Mouse (Mus musculus): Measurements from ENCODE around the gene Ogn.
"Not testable (repeated sequence)": the region's sequence is repeated elsewhere in the genome, so short reads cannot be mapped to it uniquely, and the experiment has no call there.

Ogn gene

DNA sequence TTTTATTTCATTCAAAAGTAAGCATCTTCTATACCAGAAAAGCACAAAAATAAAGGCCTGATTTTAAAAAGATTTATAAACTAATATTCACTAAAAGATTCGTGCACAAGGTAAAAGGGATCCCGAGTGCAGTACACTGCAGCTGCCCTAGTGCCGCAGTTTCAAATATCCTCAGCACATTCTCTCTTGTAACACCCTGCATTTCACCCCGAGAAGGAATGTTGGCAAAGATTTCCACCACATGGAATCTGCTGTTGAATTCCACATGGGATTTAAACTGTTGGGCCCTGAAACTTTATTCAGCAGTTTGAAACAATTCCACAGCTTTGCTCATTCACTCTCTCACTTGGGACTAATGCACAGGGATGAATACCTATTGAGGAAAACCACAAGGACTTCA is at the start of gene Ogn:
Gene Ogn, plus strand, starts transcription at position 333 of the 400 bp plus-strand sequence.
- no peak for DNase-seq

DNA sequence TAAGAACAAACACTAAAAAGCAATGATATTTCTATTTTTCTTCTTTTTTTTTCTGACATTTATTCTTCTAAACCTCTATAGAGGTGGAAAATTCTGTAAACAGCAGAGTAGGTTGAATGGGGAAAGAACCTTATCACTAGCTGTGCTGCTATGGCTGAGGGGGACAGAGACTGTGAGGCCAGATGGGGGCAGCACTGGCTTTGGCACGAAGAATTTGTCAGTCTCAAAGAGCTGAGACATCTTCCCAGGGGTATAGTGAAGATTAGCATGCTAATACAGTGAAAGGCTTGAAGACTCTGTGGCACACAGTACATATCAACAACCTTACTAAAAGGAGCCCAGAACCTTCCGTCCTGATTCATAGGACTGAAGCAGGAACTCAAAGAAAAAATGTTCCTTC is 48.7 kb upstream of the Ogn start:
- peak; percentile 5 for DNase-seq

DNA sequence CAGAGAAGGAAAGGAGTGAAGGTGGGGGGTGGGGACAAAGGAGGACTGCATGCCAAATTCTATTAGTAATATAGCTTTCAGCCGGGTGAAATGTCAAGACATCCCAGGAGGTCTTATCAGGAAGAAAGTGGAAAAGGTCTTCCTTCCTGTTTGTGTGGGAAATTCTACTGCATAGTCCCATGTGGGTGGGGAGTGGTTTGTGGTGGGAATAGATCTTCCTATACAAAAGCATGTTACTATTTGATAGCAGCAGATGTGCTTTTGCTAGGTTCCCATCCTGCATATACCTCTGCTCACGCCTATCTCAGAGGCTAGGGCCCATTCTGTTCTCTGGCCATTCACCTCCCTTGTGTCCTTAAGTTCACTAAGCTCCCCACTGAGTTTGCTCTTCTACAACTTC is 47.0 kb upstream of the Ogn start:
- no peak for DNase-seq

DNA sequence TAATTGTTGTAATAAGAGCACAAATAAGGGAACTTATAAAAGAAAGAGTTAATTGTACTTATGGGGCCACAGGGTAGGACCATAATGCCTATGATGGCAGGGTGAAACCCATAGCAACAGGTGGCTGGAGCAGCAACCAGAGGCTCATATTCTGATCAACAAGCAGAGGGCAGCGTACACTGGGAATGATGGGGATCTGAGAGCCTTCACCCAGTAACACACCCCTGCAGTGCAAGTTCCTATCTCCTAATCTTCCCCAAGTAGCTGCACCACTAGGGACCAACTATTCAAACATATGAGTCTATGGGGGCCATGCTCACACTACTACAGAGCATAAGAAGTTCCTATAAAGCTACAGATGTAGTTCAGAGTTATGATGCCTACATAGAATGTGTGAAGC is 43.5 kb upstream of the Ogn start:
- DNase-seq, result no peak

DNA sequence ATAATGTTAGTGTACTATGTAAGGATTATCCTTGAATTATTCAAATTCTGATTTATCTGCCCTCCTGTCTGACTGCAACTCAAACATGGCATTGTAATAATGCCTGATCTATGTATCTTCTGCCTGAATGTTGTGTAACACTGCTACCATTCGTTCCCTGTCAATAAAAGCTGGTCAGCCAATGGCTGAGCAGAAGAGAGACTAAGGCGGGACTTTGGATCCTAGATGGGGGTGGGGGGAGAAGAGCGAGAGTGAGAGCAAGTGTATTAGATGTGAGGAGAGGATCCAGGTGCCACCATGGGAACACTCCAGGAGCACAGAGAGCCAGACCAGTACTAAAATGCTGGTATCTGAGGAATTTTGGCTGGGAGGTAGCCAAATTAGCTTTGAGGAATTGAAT is 37.5 kb upstream of the Ogn start:
- DNase-seq, result no peak

DNA sequence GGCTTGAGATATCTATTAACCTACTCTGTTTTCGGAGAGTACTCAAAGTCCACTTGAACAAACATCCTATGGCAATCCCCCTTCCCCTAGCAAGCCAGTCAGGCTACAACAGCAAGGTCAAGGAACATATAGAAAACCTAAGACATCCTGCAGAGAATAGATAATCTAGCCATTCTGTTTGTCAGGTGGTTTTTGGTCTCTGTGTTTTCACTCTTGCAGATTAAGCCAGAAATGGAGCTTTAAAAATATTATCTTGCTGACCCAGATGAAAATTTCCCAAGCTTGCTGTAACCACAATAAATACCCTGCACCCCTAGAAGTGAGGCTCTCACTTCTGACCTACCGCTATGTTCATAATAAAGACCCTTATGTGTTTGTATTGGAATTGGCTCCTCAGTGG is 36.4 kb upstream of the Ogn start:
- DNase-seq, result no peak

DNA sequence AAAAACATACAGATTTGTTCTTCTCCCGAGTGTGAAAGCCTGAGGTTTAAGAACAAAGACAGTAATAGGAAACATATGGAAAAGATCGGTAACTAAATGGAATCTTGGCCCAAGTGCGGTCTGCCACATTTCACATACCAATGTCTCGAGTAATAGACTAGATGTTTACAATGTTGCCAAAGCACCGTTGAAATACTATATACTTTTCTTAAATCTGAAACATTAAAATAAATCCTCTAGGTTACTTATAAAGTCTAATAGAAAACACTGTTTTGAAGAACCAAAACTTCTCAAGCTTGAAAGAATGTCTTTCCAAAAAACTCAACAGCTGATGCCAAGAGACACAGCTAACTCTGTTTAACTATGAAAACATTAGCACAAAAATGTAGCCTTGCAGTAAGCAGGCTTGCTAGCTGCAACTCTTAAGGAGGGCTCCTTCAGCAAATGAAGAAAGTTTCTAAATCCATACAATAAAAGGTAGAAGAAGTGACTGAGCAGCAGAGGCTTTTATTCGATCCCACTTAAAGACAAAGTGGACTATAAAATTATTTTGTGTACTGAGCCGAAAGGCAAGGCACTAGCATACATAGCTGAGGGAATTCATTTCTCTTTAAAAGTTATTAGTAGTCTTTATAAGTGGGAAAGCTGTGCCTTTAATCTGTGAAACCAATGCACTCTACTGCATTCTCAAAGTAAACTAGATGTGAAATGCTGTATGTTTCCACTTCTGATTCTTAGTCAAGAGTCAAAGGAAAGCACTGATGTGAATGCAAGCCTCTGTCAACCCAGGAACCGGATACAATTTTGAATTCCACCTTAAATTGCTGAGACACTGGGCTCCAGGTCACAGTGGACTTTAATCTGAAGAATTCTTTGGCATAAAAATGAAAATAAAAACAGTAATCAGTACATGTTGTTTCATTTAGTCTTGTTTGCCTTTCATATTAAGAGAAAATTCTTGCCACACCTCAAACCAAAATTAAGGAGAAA is 26.0 kb upstream of the Ogn start, which contains the start of gene Omd:
Gene Omd, plus strand, starts transcription at position 922 of the 990 bp plus-strand sequence.
- no peak for DNase-seq

DNA sequence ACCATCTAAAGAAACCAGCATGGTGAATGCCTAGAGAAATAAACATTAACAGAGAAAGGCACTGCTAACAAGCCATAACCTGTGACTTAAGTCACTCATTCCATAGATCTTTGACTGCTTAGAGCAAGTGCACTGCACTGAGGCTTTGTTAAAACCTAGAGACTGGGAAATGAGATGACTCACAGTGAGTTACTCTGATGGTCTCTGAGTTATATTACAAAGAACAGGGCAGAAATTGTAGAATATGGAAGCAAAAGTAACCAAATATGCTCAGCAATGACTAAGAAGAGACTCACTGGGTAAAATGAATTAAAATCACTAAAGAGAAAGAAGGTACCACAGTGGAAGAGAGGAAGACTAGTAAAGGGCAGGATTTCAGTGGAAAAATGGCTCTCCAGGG is 24.0 kb upstream of the Ogn start:
- DNase-seq, result no peak

DNA sequence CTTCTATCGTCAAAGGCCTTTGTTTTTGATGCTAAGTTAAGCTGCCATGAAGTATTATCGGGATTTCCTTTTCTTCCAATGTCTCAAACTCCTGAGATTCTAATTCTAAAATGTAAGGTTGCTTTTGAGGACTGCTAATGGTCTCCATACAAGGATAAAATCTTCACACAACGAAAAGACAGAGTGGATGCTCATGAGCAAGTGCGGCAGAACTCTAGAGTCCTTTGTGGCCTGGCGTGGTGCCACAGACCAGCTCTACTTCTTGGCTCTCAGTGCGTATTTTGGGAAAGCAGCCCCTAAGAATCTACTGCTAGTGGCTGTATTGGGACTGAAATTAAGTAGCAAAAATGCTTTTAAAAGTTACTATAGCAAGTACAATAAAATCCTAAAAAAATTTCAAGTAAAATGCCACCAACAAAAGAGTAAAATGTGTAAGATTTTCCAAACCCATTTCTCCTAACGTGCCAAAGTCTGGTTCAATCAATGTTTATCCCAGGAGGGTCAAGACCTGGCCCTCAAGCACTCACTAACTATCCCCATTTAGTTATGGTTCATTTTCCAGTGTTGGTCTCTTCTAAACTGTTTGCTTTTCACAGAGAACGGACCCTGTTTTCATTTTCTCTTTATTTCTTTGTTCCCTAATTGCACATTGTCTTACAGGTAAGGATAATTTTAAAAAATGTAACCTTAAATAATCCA is 23.4 kb upstream of the Ogn start:
- no peak for DNase-seq

DNA sequence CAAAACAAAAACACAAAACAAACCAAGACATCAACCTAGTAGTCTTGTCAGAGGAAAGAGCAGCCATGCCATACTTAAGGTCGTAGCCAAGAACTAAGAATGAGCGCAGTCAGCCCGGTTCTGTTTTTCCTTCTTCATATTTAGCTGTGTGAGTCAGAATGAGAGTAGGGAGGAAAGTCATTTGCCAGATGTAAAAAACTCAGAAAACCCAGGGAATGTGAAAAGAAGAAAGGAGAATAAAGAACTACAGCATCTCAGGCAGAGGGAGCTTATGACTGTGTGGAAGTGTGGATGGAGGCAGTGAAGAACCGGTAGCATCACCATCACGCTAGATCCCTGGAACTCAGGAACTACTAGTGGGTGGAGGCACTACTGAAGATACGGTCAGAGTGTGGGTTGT is 21.8 kb upstream of the Ogn start:
- no peak for DNase-seq

DNA sequence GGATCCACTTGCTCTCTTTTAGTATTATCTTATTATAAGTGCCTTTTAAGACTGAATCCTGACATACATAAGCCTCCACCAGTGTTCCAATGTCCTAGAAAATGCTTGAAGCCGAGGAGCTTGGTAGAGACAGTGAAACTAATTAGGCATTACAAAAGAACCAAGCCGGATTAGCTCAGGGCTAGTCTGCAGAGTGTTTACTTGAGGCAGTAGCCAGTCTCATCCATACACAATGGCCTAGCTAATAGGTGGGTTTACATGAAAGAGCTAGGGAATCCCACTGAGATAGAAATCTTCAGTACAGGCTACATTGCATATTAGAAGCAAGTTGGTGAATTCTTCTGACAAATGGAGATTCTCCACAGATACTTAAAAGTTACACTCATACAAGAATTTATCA is 5.3 kb upstream of the Ogn start:
- DNase-seq, result not testable (repeated sequence)

DNA sequence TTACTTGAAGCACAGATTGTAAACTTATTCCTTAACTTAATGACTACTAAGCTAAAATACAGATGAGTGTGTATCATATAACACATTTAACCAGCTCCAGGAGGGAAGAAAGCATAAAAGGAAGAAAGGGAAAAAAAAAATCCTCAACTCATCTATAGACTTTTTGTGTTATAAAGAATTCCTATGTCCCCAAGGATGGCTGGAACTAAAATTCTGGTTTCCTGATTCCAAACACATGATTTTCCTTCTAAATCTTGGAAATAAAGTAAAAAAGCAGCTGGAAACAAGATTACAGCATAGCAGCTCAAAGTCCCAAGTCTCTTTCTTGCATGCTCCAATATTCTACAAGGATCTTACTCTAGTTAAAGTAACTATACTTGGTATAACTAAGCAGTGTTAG is 4.2 kb upstream of the Ogn start:
- DNase-seq, result no peak

DNA sequence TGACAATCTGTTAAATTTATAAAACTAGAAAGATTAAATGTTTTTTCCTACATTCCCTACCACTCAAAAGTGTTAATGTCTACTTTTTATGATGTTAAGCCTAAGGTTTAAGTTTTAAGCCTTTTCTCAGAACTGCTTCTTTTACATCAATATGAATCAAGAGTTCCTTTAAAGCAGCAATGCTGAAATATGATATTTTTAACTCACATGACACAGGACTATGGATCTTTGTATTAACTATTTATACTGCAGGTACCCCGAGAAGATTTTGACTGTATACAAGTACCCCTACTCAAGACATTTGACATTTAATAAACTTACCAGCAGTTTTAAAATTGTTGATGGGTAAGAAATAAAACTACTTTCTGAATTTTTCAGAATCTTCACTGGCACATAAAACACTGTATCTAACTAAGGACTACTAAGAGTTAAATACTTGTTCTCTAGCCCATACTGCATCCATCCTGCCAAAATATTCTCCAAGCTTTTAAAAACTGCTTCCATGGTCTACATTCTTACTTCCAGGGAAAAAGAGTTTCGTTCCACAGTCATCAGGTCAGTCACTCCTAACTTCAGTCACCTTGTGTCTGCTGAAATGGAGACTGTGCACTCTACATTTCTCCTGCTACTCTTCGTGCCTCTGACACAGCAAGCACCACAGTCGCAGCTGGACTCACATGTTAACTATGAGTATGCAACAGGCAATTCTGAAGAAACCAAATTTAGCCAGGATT is 910 bp downstream of the Ogn start:
- no peak for DNase-seq

DNA sequence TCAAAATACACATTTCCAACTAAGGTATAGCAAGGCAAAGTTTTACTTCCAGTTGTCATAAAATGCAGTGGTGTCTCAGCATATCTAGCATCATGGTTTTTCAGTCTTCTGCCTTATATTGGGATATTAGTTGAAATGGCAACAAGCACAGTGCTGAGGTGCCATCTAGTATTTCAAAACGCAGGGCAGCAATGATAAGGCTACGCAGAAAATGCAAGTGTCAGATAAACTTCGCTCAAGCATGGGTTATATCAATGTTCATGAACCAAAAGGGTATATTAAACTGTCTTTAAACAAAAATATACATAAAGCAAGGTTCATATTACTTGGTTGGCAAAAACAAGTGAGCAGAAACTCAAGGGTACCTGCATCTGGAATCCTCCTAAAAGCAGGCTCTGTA is 9.2 kb downstream of the Ogn start:
- DNase-seq, result no peak

DNA sequence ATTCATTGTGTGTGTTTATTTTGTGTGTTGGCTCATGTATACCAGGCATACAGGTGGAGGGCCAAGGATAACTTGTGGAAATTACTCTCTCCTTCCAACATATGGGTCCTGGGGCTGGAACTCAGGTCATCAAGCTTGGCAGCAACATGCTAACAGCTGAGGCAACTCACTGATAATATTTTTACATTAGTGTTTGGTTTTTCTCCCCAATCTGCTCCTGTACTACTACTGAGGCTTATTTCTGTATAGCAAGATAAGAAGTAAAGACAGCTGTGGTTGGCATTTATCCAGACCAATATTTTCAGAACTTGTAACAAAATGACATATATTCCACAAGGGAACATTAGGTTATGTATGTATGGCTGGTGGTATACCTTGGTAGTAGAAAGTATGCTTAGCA is 10.5 kb downstream of the Ogn start:
- DNase-seq, result no peak

DNA sequence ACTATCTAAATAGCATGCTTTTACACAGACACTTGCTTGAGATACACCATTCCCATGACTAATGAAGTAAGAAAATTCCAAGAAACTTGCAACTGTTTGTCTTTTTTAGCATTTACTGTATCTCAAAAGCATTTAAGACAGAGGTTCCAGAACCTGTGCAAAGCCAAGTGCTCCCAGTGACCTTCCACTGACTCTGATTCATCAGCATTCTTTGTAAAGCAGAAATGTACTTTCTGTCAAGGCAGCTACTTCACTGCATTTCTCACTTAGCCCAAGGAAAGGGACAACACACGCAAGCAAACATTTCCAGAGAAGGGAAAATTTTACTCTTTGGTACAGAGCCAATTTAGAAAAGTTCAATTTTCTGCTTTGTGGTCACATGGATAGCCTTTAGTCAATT is 15.4 kb downstream of the Ogn start:
- no peak for DNase-seq

DNA sequence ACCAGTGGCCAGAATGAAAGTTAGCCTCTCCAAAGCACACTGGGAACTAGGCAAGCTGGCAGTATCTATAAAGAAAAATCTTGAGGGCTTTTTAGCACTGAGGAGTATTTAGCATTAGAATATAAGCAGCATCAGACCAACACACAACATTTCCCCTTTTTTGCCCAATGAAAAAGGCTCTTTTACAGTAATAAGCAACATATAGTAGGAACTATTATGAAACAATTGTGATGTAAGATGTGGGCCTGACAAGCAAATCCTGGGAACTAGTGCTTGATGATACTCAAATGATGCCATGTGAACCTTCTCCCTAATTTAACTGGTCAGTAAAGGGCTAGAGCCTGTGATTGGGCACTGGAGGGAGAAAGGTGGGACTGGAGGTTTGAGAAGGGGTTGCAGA is 20.3 kb downstream of the Ogn start:
- no peak for DNase-seq

DNA sequence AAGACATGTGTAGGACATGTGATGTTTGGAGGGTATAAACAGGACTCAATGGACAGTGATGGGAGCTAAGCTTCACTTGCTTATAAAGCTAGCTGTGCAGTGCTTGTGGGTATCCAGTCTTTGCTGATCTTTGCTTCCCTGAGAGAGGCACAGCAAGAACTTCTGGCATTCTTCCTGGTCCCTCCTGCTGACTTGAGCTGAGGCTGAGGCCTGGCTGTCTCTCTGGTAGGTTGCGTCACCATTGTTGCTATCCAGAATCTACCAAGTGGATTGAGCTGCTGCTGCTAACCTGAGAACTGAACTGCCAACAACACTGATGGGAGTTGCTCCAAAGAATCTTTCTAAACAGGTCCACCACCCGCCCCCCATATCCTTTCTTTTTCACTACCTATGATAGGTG is 21.2 kb downstream of the Ogn start:
- no peak for DNase-seq

DNA sequence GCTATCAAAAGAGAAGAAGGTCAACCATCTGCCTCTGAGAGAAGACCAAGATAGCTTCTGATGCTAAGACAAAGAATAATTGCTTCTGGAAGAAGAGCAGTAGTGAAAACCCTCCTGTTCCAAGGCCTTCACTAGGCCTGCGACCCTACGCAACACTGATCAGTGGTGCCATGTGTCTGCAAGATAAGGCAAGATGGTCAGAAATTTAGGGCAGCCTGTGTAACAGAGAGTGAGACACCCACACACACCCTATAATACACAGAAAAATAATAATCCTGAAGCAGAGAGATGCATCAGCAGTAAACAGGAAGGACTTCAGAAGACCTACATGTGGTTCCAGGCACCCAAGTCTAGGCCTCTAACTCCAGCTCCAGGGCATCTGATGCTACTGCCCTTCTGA is 32.1 kb downstream of the Ogn start:
- DNase-seq, result no peak

DNA sequence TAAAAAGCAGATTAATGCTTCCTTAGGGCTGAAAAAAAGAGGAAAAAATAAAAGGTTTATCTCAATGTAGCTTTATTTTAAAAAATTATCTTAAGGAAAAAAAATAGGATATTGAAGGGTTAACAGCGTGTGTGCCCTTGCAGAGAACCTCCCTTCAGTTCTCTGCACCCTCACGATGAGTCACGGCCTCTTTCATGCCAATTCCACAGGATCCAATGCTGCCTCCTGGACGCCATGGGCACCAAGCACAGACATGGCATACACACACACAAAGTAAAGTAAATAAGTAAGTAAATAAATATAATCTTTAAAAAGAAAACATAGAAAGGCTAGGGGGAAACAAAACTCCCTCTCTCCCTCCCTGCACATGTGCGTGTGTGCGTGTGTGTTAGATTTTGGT is 34.8 kb downstream of the Ogn start:
- no peak for DNase-seq

DNA sequence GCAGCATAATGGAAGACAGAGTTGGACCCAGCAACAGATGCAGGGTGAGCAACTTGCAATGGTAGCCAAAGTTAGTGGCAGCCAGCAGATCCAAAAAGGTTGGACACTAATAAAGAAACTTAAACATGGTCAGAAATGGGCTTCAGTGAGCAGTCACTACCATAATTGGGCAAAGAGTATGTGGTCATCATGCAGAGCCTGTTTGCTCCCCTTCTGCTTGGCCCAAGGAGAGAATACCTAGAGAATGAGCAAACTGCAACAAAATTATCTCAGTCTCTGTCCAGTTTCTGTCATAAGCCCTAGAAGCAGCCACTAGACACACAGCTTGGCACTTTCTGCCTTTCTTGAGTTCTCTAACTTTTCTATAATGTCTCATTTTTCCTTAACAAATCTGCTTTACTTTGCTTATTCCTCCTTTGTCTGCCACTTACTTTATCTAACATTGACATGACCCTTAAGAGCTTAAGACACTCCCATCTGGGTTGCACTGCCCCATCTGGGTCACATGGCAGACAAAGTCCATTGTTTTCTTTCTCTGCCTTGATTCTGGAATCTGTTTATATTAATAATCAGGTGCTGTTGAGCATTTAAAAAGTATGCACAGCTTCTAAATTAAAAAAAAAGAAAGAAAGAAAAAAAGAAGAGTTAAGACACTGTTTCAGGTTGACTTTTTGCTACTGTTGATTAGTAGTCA is 36.0 kb downstream of the Ogn start:
- DNase-seq, result no peak

DNA sequence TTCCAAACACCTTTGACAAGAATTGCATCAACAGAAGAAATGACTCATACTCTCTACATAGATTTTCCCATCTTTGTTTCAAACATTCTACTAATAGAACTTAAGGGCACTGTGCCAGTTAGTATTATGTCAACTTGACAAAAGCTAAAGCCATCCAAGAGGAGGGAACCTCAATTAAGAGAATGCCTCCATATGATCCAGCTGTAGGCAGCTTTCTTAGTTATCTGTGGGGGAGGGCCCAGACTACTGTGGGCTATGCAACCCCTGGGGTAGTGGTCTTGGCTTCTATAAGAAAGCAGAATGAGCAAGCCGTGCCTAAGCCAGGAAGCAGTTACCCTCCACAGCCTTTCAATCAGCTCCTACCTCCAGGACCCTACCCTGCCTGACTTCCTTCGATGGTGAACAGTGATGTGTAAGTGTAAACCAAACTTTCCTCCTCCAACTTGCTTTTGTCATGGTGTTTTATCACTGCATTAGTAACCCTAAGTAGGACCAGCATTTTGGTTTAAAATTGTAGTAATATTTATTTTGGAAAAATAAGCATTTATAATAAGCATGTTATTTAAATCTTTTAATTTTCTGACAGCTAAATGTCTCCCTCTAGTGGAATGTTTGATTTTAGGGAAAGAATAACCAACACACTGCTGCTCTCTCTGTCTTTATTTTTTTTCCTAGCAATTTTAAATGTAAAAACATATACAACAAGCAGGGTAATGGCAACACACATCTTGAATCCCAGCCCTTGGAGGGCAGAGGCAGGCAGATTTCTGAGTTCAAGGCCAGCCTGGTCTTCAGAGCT is 37.1 kb downstream of the Ogn start:
- DNase-seq, result no peak

Measured in thymus, postnatal 25 days (tissue).